Comparison of ENCODE assay signal across 35 mouse cellular contexts in genomic region chr7:71289702-71290101, GRCm38 (mm10).
"Had no signal": no experiment of that assay in that cellular context is flagged by ENCODE, and none has a peak within 500 bp of the region (broad histone marks: within the 10 kb centered on the region; RNA-seq: fewer than 3 reads in every experiment).

No protein-coding gene starts in this region.

- ATAC-seq: hindbrain, embryonic 16.5 days; hindbrain, postnatal 0 days; inflammation-experienced regulatory T-cells, adult 6 months; intestine, embryonic 15.5 days; intestine, embryonic 16.5 days; intestine, postnatal 0 days had no signal

- H3K27ac ChIP-seq: heart, embryonic 10.5 days; heart, embryonic 13.5 days; heart, embryonic 15.5 days; hindbrain, embryonic 10.5 days; hindbrain, embryonic 12.5 days; hindbrain, embryonic 13.5 days; hindbrain, embryonic 14.5 days; hindbrain, embryonic 15.5 days; hindbrain, postnatal 0 days; intestine, embryonic 15.5 days; kidney, embryonic 15.5 days; kidney, postnatal 0 days; layer of hippocampus, adult 2 months had no signal

- H3K9me3 ChIP-seq: heart, embryonic 10.5 days; heart, embryonic 12.5 days; heart, embryonic 13.5 days; heart, embryonic 15.5 days; hindbrain, embryonic 10.5 days; hindbrain, embryonic 12.5 days; hindbrain, embryonic 13.5 days; hindbrain, embryonic 15.5 days; intestine, embryonic 15.5 days; kidney, embryonic 15.5 days had no signal

- H3K4me1 ChIP-seq: hindbrain, embryonic 10.5 days; hindbrain, embryonic 12.5 days; hindbrain, embryonic 13.5 days; hindbrain, embryonic 15.5 days; intestine, embryonic 15.5 days; kidney, embryonic 15.5 days had no signal

- H3K9ac ChIP-seq: heart, embryonic 12.5 days; heart, embryonic 13.5 days; heart, embryonic 15.5 days; hindbrain, embryonic 12.5 days; hindbrain, embryonic 13.5 days; hindbrain, embryonic 14.5 days; hindbrain, embryonic 15.5 days; intestine, embryonic 15.5 days; kidney, embryonic 15.5 days had no signal

- H3K36me3 ChIP-seq: heart, embryonic 10.5 days; heart, embryonic 12.5 days; heart, embryonic 13.5 days; heart, embryonic 15.5 days; hindbrain, embryonic 10.5 days; hindbrain, embryonic 12.5 days; hindbrain, embryonic 13.5 days; hindbrain, embryonic 15.5 days; intestine, embryonic 15.5 days; kidney, embryonic 15.5 days had no signal

- H3K4me2 ChIP-seq: heart, embryonic 11.5 days; heart, embryonic 12.5 days; heart, embryonic 13.5 days; heart, embryonic 15.5 days; hindbrain, embryonic 12.5 days; hindbrain, embryonic 13.5 days; hindbrain, embryonic 14.5 days; hindbrain, embryonic 15.5 days; intestine, embryonic 15.5 days; kidney, embryonic 15.5 days had no signal

- H3K27me3 ChIP-seq: heart, embryonic 12.5 days; heart, embryonic 13.5 days; heart, embryonic 15.5 days; hindbrain, embryonic 12.5 days; hindbrain, embryonic 13.5 days; hindbrain, embryonic 15.5 days; intestine, embryonic 15.5 days; kidney, embryonic 15.5 days had no signal

- DNase-seq: heart, postnatal 10 days; heart, postnatal 14 days; heart, postnatal 36 days; heart, postnatal 4 days; kidney, adult 11 months; kidney, adult 18-20 months; kidney, adult 2 months; kidney, adult 8-10 months; kidney, adult 9 months; kidney, postnatal 10 days; kidney, postnatal 14 days; kidney, postnatal 25 days; kidney, postnatal 36 days; kidney, postnatal 4 days; layer of hippocampus, adult 9-11 months; layer of hippocampus, postnatal 36 days had no signal

- H3K4me3 ChIP-seq: heart, embryonic 10.5 days; heart, embryonic 12.5 days; heart, embryonic 13.5 days; heart, embryonic 15.5 days; hindbrain, embryonic 10.5 days; hindbrain, embryonic 12.5 days; hindbrain, embryonic 13.5 days; hindbrain, embryonic 15.5 days; intestine, embryonic 15.5 days; kidney, embryonic 15.5 days; layer of hippocampus, adult 2 months had no signal
